Mouse (Mus musculus) thymus, postnatal 14 days (tissue): ENCODE data around the gene Ascc1.
A peak's percentile ranks its signal among the peaks of the same experiment; 100 is the strongest.

ENCODE experiments used
- DNase-seq: peaks from one replicate; pipeline ENCODE4 v3.0.0; 2021

Gene Ascc1

GRCm38 (mm10) chr10:60080982-60081825 lies 78.6 kb downstream of the Ascc1 start:
- DNase-seq: peak; percentile 46

GRCm38 (mm10) chr10:60081905-60082304 lies 79.3 kb downstream of the Ascc1 start:
- DNase-seq: no peak

DNA sequence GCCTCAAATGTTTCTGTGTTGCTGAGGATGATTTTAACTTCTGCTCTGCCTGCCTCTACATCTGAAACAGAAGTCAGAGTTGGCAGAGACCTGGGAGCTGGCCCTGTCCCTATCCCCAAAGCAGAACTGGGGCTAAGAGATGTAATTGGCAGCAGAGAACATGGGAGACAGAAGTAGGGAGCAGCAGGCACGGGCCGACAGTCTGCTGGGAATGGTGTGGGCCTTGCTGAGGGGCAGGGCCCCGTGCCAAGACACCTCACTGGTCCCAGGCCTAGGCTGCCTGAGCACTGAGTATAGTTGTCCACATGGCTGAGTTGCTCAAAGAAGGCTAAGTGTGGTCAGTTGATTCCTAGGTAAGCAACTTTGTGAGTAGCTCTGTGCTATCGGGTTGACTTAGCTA lies 81.5 kb downstream of the Ascc1 start:
- no peak for DNase-seq

DNA sequence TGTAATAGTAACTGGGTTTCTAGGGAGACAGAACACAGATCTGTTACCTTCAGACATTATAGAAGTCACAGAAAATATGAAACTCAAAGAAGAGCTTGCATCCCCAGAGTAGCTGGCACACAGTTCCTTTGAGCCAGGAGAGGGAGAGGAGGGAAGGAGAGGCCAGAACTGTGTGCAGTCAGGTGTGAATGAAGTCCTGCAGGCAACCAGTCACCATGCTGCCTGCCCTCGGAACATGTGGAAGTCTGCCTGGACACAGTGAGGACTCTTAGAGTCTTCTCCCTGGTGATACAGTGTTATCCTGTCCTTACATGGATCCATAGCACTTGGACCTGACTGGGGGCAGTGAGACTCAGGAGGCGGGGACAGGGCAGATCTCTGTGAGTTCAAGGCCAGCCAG lies 89.7 kb downstream of the Ascc1 start:
- no peak for DNase-seq

DNA sequence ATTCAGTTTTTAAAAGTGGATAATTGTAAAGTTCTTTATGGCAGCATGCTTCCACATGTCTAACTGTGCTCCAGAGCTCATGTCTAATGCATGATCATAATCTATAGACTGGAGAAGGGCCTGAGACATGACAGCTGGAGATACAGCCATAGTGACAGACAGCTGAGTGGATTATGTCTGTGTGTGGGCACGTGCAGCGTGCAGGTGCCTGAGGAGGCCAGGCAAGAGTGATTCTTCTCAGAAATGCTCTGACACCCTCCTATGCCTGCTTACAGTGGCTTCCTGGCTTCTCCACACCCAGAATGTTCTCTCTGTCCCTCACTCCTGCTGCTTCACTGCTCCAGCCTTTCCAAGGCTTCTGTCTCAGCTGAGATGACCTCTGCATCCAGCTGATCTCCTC lies 91.1 kb downstream of the Ascc1 start:
- DNase-seq: peak; percentile 63

- DNase-seq: no peak
Measured at GRCm38 (mm10) chr10:60095558-60095957, 93.0 kb downstream of the Ascc1 start.

DNA sequence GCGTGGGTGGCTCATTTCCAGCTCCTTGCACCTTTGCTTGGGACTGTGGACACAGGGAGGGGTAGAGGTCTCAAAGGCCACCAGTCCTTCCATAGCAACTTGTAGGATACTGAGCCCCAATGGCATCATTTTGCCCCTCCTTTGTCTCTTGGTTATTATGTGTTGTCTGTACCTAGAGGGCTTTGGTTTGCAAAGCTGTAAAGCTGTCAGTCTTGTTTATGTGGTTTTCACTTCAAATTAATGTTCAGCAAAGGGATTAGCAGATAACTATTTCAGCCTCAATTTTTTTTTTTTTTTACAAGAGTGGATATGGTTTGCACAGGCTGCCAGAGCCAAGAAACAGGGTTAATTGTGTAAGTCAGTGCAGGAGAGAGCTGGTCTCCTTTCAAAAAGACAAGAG lies 93.7 kb downstream of the Ascc1 start:
- no peak for DNase-seq

DNA sequence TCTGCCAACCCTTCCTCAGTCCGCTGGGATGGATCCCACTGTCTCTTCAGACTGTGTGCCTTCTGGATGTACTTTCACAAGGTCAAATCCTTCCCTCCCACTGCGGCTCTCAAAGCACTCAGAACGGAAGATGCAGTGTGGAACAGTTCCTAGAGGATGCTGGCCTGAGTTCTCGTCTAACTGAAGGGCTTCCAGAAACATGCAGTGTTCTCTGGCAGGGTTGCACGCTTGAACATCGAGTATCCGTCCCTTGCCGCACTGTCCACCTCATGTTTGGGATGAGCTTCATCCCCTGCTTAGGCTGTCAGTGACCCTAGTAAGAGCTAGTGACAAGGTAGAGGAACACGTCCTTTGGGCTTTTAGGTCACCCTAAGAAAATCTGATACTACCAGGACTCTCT lies 94.5 kb downstream of the Ascc1 start:
- DNase-seq: no peak

DNA sequence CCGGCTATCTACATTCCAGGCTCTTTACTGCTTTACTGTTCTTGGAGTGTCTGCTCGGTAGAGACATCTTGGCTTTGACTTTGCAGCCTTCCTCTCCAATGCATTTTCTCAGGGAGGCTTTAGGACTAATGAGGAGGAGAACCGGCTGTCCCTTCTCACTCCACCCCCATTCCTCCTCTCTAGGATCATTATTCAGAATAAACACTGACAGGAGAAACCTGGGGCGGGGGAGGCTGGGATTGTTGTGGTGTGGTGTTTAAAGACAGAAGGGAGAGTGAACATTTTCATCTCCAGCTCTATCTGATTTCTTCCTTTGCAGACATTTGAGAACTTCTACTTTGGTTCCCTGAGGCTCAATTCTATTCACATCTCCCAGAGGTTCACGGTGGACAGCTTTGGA lies 95.2 kb downstream of the Ascc1 start:
- no peak for DNase-seq

DNA sequence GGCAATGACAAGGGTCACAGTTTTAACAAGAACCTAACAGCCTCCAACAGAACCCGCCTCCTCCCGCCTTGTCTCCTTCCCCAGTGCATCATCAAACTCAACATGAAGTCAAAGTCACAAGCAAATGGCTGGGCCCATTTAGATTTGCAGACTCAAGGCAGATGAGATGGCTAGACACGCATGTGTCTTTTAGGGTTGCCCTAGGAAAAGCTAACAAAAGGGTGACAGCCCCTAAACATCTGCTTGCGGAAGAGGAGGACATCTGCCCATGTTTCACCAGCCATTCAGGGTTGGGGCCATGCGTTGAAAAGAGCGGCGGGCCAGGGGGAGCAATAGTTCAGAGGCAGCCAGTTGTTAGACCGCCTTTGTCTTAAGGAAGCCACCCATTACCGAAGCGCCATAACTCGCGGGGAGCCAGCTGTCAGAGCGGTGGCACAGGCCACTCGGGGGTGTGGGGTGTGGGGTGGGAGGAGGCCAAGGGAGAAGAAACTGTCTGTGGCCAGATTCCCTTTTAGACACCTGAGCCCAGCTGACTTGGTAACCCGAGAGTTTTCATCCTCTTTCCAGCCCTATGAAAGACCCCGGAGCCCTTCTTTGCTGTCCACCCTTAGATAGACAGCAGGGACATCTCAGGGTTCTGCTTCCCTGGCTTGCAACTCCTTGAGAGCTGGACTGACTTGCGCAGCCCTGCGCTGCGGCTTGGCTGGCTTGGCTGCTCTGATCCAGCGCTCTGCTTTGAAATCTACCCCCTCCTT lies 103.0 kb downstream of the Ascc1 start:
- DNase-seq: no peak

- no peak for DNase-seq
Measured at GRCm38 (mm10) chr10:60106146-60106530, 103.5 kb downstream of the Ascc1 start, which contains the start of gene Spock2. Gene Spock2, plus strand, starts transcription at chr10:60106219.

GRCm38 (mm10) chr10:60106531-60107186 lies 104.1 kb downstream of the Ascc1 start:
- DNase-seq: peak; percentile 49

- no peak for DNase-seq
Measured at GRCm38 (mm10) chr10:60107448-60107847, 104.8 kb downstream of the Ascc1 start.

DNA sequence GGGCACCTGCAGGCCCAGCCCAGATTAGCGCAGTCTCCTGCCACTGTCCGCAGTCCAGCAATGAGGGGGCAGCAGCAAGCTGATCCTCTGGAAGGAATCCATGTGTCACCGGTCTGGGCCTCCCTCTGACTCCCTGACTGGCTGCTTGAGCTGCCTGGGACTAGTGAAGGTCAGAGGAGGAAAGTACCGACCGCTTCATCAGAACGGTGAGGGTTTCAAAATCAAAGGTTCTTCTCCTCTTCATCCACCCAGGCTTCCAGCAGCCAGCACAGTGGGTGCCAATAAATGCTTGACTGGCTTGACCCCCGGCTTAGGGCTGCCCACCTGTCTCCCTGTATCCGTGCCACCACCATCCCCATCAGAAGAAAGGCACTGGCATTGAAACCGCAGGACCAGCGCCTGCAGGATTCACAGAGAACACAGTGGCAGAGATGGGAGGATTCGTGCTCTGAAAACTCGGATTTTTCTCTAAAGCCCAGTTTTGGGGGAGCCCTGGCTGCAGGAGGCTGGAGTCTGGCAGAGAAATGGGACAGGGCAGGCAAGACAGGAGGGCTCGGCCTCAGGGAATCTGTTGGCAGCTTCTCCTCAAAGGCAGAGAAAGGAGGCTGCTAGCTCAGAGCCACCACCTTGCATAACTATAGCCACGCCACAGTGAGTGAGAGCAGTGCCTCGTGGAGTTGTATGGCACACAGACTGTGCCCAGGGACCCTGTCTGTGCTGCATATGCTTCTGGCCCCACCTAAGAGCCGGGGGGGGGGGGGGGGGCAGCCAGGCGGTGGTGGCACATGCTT lies 105.9 kb downstream of the Ascc1 start:
- DNase-seq: no peak

DNA sequence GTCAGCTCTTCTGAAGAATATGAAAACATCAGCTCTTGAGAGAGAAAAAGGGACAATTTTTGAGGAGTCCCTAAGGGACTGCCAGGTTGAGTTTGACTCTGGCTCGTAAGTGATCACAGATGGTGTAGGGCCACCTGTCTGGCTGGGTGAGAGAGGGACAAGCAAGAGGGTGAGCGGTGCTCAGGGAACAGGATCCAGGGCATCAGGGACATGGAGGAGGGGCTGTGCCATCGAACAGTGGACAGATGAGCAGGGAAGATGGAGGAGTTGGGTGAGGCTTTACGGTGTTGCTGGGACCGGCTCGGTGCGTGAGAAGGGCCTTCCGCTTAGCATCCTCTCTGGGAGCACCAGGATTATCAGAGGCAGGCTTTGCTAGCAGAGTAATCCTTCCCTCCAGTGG lies 106.7 kb downstream of the Ascc1 start:
- no peak for DNase-seq

DNA sequence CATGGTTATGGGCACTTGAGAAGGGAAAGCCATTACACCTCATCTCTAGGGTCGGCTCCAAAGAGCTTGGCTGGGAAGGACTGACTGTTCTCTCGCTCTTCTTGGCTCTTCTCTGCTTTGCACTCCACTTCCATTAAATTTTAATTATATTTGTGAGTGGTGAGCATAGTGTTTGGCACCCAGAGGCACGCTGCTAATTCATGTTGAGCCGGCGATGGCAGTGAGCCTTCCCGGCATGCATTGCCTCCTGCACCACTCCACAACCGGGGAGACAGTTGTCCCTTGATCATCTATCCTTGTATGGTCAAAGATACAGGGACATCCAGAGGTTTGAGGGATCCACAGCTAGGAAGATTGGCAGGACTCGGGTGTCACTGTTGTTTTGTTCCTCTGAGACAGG lies 107.4 kb downstream of the Ascc1 start:
- DNase-seq: no peak

- DNase-seq: no peak
Measured at GRCm38 (mm10) chr10:60110908-60111475, 108.4 kb downstream of the Ascc1 start.

- no peak for DNase-seq
Measured at GRCm38 (mm10) chr10:60113965-60114690, 111.5 kb downstream of the Ascc1 start.

GRCm38 (mm10) chr10:60115345-60116185 lies 113.0 kb downstream of the Ascc1 start:
- DNase-seq: peak; percentile 64

DNA sequence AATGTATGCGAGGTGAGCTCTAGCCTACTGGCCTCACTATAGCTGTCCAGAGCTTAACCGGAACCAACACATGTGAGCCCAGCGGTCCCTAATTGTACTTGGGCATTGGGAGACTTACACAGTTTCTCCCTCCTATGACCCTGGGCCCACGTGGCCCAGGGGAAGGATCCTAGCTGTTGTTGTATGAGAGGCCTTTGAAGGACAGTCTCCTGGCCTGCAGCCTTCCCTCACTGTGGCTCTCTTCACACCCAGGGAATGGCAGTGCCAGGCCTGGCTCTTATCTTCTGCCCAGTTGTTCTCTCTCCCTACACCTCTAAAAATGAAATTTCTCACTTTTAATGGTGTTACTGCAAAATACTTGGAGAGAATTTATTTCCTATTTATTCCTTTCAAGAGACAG lies 114.4 kb downstream of the Ascc1 start:
- DNase-seq: no peak

GRCm38 (mm10) chr10:60118464-60118863 lies 115.9 kb downstream of the Ascc1 start:
- DNase-seq: no peak
